Mouse (Mus musculus): ENCODE measurements around the gene Pigv.

GRCm38 (mm10) chr4:133687126-133687525 lies 14.7 kb upstream of the Pigv start:
- TF ChIP-seq MYOD1 (IDR thresholded peaks at IDR 0.05; ENCODE audit: control insufficient read depth, insufficient read length, low read depth) (no peak), CTCF (IDR thresholded peaks at IDR 0.05; ENCODE audit: control insufficient read depth, insufficient read depth, insufficient read length) (no peak), FOSL1 (IDR thresholded peaks at IDR 0.05; ENCODE audit: insufficient read depth, low read length, poor library complexity, severe bottlenecking) (no peak)

All from C2C12 (cell line).